Mouse (Mus musculus): ENCODE data around the gene Phldb2. TPM values are rescaled to one million over a fixed set of nuclear protein-coding genes. Genes with fewer than 3 reads are reported as not detected.

Gene Phldb2
- total and polyA plus RNA-seq, 3 experiments, result 0.55 TPM; not detected in 2

- Histone ChIP-seq H3K9me3 (replicated peaks) (0 out of 2 replicates have a peak, but pooled peaks cover 2% of the 10 kb centered on the region), H3K4me3 (ENCODE audit: low read depth, low read length) (no peak overlapping the region), H3K27me3 (ENCODE audit: insufficient read depth, low read length) (no peaks in the 10 kb centered on the region), H3K36me3 (replicated peaks) (no peaks in the 10 kb centered on the region), H3K4me1 (ENCODE audit: insufficient read depth, low read depth, low read length) (no peaks in the 10 kb centered on the region)
- TF ChIP-seq TAL1 (conservative IDR thresholded peaks at IDR 0.05; ENCODE audit: low read depth, low read length) (no peak), GATA2 (IDR thresholded peaks at IDR 0.05; ENCODE audit: borderline replicate concordance, low read depth, low read length) (no peak), GATA1 (IDR thresholded peaks at IDR 0.05; ENCODE audit: borderline replicate concordance, low read length) (no peak), CTCF (IDR thresholded peaks at IDR 0.05; ENCODE audit: low read depth, low read length) (no peak), POLR2AphosphoS5 (IDR thresholded peaks at IDR 0.05; ENCODE audit: insufficient replicate concordance, low read depth, low read length) (no peak)
- ATAC-seq (ENCODE audit: extremely low read depth, insufficient number of reproducible peaks, low FRiP score, poor library complexity, severe bottlenecking), result no peak; the same call in 1 of the 2 replicates
- no peak for DNase-seq (ENCODE audit: low spot score)
Observed at GRCm38 (mm10) chr16:45963088-45963487, 9.7 kb upstream of the Phldb2 start.

DNA sequence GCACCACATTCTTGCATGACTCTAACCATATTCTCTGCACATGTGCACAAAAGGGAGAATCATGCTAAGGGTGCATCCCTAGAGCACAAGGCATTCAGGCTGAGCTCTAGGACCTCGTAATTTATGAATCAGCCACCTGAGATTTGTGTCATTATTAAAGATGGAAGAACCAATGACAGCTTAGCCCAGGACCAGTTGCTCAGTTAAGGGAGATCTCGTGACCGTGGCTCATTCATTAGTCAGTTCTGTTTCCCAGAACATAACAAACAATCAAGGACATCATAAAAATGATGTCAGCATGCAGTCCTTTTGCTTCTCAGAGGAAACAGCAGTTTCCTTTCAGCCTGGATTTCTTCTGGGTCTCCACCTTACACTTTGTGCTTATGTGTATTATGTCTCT, 7.6 kb upstream of the Phldb2 start:
- H3K4me1 ChIP-seq (ENCODE audit: insufficient read depth, low read depth, low read length), result no peaks in the 10 kb centered on the region
- no peak for DNase-seq (ENCODE audit: low spot score)
- 0 out of 2 replicates have a peak, but pooled peaks cover 5% of the 10 kb centered on the region for H3K9me3 ChIP-seq (replicated peaks)
- TF ChIP-seq CTCF (IDR thresholded peaks at IDR 0.05; ENCODE audit: low read depth, low read length) (no peak), TAL1 (conservative IDR thresholded peaks at IDR 0.05; ENCODE audit: low read depth, low read length) (no peak)
- H3K27me3 ChIP-seq (ENCODE audit: insufficient read depth, low read length), result no peaks in the 10 kb centered on the region
- no peak for ATAC-seq (ENCODE audit: extremely low read depth, insufficient number of reproducible peaks, low FRiP score, poor library complexity, severe bottlenecking)
- no peaks in the 10 kb centered on the region for H3K36me3 ChIP-seq (replicated peaks)
- no peak overlapping the region for H3K4me3 ChIP-seq (ENCODE audit: low read depth, low read length)

GRCm38 (mm10) chr16:45956390-45956950, 3.1 kb upstream of the Phldb2 start:
- no peaks in the 10 kb centered on the region for H3K27me3 ChIP-seq (ENCODE audit: insufficient read depth, low read length)
- no peaks in the 10 kb centered on the region for H3K4me1 ChIP-seq (ENCODE audit: insufficient read depth, low read depth, low read length)
- ATAC-seq (ENCODE audit: extremely low read depth, insufficient number of reproducible peaks, low FRiP score, poor library complexity, severe bottlenecking) (no peak), DNase-seq (ENCODE audit: low spot score) (no peak)
- no peak overlapping the region for H3K4me3 ChIP-seq (ENCODE audit: low read depth, low read length)
- no peak for TF ChIP-seq TAL1 (conservative IDR thresholded peaks at IDR 0.05; ENCODE audit: low read depth, low read length)
- TF ChIP-seq POLR2AphosphoS5 (IDR thresholded peaks at IDR 0.05; ENCODE audit: insufficient replicate concordance, low read depth, low read length), result no peak
- no peak for TF ChIP-seq CTCF (IDR thresholded peaks at IDR 0.05; ENCODE audit: low read depth, low read length)
- TF ChIP-seq GATA2 (IDR thresholded peaks at IDR 0.05; ENCODE audit: borderline replicate concordance, low read depth, low read length), result no peak
- TF ChIP-seq GATA1 (IDR thresholded peaks at IDR 0.05; ENCODE audit: borderline replicate concordance, low read length), result no peak
- H3K36me3 ChIP-seq (replicated peaks), result no peaks in the 10 kb centered on the region
- 0 out of 2 replicates have a peak, but pooled peaks cover 5% of the 10 kb centered on the region for H3K9me3 ChIP-seq (replicated peaks)

- TF ChIP-seq POLR2AphosphoS5 (IDR thresholded peaks at IDR 0.05; ENCODE audit: insufficient replicate concordance, low read depth, low read length) (no peak), TAL1 (conservative IDR thresholded peaks at IDR 0.05; ENCODE audit: low read depth, low read length) (no peak), CTCF (IDR thresholded peaks at IDR 0.05; ENCODE audit: low read depth, low read length) (no peak), GATA2 (IDR thresholded peaks at IDR 0.05; ENCODE audit: borderline replicate concordance, low read depth, low read length) (no peak), GATA1 (IDR thresholded peaks at IDR 0.05; ENCODE audit: borderline replicate concordance, low read length) (no peak)
- ATAC-seq (ENCODE audit: extremely low read depth, insufficient number of reproducible peaks, low FRiP score, poor library complexity, severe bottlenecking) (no peak), DNase-seq (ENCODE audit: low spot score) (no peak)
- Histone ChIP-seq H3K27me3 (ENCODE audit: insufficient read depth, low read length) (no peaks in the 10 kb centered on the region), H3K9me3 (replicated peaks) (no peaks in the 10 kb centered on the region), H3K36me3 (replicated peaks) (no peaks in the 10 kb centered on the region), H3K4me3 (ENCODE audit: low read depth, low read length) (no peak overlapping the region), H3K4me1 (ENCODE audit: insufficient read depth, low read depth, low read length) (no peaks in the 10 kb centered on the region)
Observed at GRCm38 (mm10) chr16:45952501-45952900, 897 bp downstream of the Phldb2 start.

- no peaks in the 10 kb centered on the region for H3K27me3 ChIP-seq (ENCODE audit: insufficient read depth, low read length)
- H3K4me1 ChIP-seq (ENCODE audit: insufficient read depth, low read depth, low read length), result no peaks in the 10 kb centered on the region
- no peaks in the 10 kb centered on the region for H3K36me3 ChIP-seq (replicated peaks)
- no peak overlapping the region for H3K4me3 ChIP-seq (ENCODE audit: low read depth, low read length)
- ATAC-seq (ENCODE audit: extremely low read depth, insufficient number of reproducible peaks, low FRiP score, poor library complexity, severe bottlenecking), result no peak
- no peak for DNase-seq (ENCODE audit: low spot score)
- no peak for TF ChIP-seq GATA1 (IDR thresholded peaks at IDR 0.05; ENCODE audit: borderline replicate concordance, low read length)
- no peak for TF ChIP-seq GATA2 (IDR thresholded peaks at IDR 0.05; ENCODE audit: borderline replicate concordance, low read depth, low read length)
- TF ChIP-seq CTCF (IDR thresholded peaks at IDR 0.05; ENCODE audit: low read depth, low read length), result no peak
- no peak for TF ChIP-seq POLR2AphosphoS5 (IDR thresholded peaks at IDR 0.05; ENCODE audit: insufficient replicate concordance, low read depth, low read length)
- no peak for TF ChIP-seq TAL1 (conservative IDR thresholded peaks at IDR 0.05; ENCODE audit: low read depth, low read length)
- H3K9me3 ChIP-seq (replicated peaks), result no peaks in the 10 kb centered on the region
Observed at GRCm38 (mm10) chr16:45952035-45952434, 1.4 kb downstream of the Phldb2 start.

DNA sequence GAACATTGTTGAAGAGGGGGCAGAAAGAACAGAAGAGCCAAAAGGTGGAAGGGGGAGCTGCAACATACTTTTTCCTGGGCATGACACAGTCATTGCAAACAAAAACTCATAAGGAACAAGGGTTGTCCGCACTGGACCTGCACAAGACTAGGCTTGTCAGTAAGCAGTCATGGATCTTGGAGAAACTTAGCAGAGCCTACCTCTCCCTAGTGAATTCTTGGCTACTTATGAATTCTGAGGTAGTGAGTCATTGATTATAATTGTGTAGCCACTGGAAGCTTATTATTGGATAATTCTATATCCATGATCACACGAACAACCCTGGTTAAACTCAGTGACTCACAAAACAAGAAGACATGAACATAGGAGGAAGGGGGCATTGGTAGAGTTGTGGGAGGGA, 7.1 kb downstream of the Phldb2 start:
- no peaks in the 10 kb centered on the region for H3K27me3 ChIP-seq (ENCODE audit: insufficient read depth, low read length)
- DNase-seq (ENCODE audit: low spot score) (no peak), ATAC-seq (ENCODE audit: extremely low read depth, insufficient number of reproducible peaks, low FRiP score, poor library complexity, severe bottlenecking) (no peak)
- no peaks in the 10 kb centered on the region for H3K36me3 ChIP-seq (replicated peaks)
- no peak for TF ChIP-seq TAL1 (conservative IDR thresholded peaks at IDR 0.05; ENCODE audit: low read depth, low read length)
- TF ChIP-seq POLR2AphosphoS5 (IDR thresholded peaks at IDR 0.05; ENCODE audit: insufficient replicate concordance, low read depth, low read length), result no peak
- no peak for TF ChIP-seq GATA2 (IDR thresholded peaks at IDR 0.05; ENCODE audit: borderline replicate concordance, low read depth, low read length)
- TF ChIP-seq CTCF (IDR thresholded peaks at IDR 0.05; ENCODE audit: low read depth, low read length), result no peak
- TF ChIP-seq GATA1 (IDR thresholded peaks at IDR 0.05; ENCODE audit: borderline replicate concordance, low read length), result no peak
- peaks cover 5% of the 10 kb centered on the region for H3K4me1 ChIP-seq (ENCODE audit: insufficient read depth, low read depth, low read length)
- peaks cover 8% of the 10 kb centered on the region; the same call in 1 of the 2 replicates for H3K9me3 ChIP-seq (replicated peaks)
- H3K4me3 ChIP-seq (ENCODE audit: low read depth, low read length), result no peak overlapping the region
